Mouse (Mus musculus) lung, postnatal 0 days (tissue): Measurements from ENCODE around the gene Krt84. TPM values are rescaled to one million over a fixed set of nuclear protein-coding genes. Genes with fewer than 3 reads are reported as not detected.

Experiments
- ATAC-seq: fragments of 200-750 bp; cut with Nextera tagmentation; 2 replicates; pipeline ENCODE4 v1.8.0; 2017; ENCODE audit warnings: moderate library complexity
- DNase-seq: peaks from one replicate; pipeline ENCODE4 v3.0.0-alpha.2; 2016; ENCODE audit warnings: low spot score
- H3K27ac ChIP-seq: fragments of 300-500 bp; sonication (generic); 2 replicates; pipeline ENCODE4 v1.5.1; 2014; ENCODE audit warnings: antibody characterized with exemption, mild to moderate bottlenecking, low read length, mixed read lengths
- H3K27me3 ChIP-seq: fragments of 300-500 bp; sonication (generic); replicated peaks from 2 replicates; pipeline ENCODE4 v1.6.1; 2014; ENCODE audit warnings: low read length, mixed read lengths; ENCODE audit not compliant: insufficient read depth
- H3K36me3 ChIP-seq: fragments of 300-500 bp; sonication (generic); 2 replicates; pipeline ENCODE4 v1.6.1; 2014; ENCODE audit warnings: low read length, mixed read lengths; ENCODE audit not compliant: insufficient read depth
- H3K4me1 ChIP-seq: fragments of 300-500 bp; sonication (generic); 2 replicates; pipeline ENCODE4 v1.6.1; 2014; ENCODE audit warnings: antibody characterized with exemption, low read depth, low read length, mixed read lengths; ENCODE audit not compliant: insufficient read depth
- H3K4me2 ChIP-seq: fragments of 300-500 bp; sonication (generic); replicated peaks from 2 replicates; pipeline ENCODE4 v1.6.1; 2014; ENCODE audit warnings: low read depth, mild to moderate bottlenecking, low read length, moderate library complexity, mixed read lengths
- H3K4me3 ChIP-seq: fragments of 300-500 bp; sonication (generic); 2 replicates; pipeline ENCODE4 v1.5.1; 2014; ENCODE audit warnings: low read depth, low read length
- H3K9ac ChIP-seq: fragments of 300-500 bp; sonication (generic); replicated peaks from 2 replicates; pipeline ENCODE4 v1.6.1; 2014; ENCODE audit warnings: low read depth, mild to moderate bottlenecking
- H3K9me3 ChIP-seq: fragments of 300-500 bp; sonication (generic); 2 replicates; pipeline ENCODE4 v1.6.1; 2016; ENCODE audit warnings: low read length, mixed read lengths
- CTCF ChIP-seq: IDR thresholded peaks from 2 replicates; pipeline ENCODE4 v1.5.1; 2016; ENCODE audit warnings: antibody characterized with exemption, mild to moderate bottlenecking
- EP300 ChIP-seq: IDR thresholded peaks from 2 replicates; pipeline ENCODE4 v1.6.1; 2016; ENCODE audit warnings: antibody characterized with exemption, mild to moderate bottlenecking, control low read depth
- WGBS: fragments of 180-500 bp; shearing (Covaris S2); extraction: QIAGEN DNeasy Blood & Tissue Kit; methylation state at CpG from one replicate; pipeline ENCODE4 v1.1.7; 2014; 5-methylcytosine and 5-hydroxymethylcytosine counted together
- polyA plus RNA-seq: library from polyadenylated mRNA; unstranded; fragments of >200 nt; fragmentation: Nextera tagmentation; extraction: Ambion mirVana; gene quantifications from 2 replicates; pipeline ENCODE4 v1.2.1, GENCODE M21; 2015

Krt84 gene
- polyA plus RNA-seq, 1 experiment from 2014 or later: not detected

- H3K4me1 ChIP-seq: no peaks in the 10 kb centered on the region
- H3K9ac ChIP-seq: no peak overlapping the region
- H3K9me3 ChIP-seq: no peaks in the 10 kb centered on the region
- no peak overlapping the region for H3K4me3 ChIP-seq
- DNase-seq (peak; percentile 50), ATAC-seq (peak; percentile 56)
- no peak overlapping the region for H3K4me2 ChIP-seq
- no peaks in the 10 kb centered on the region for H3K27me3 ChIP-seq
- no peaks in the 10 kb centered on the region for H3K36me3 ChIP-seq
- WGBS: 52% methylated on average over 9 of the region's 9 CpGs
- H3K27ac ChIP-seq: no peak overlapping the region
- TF ChIP-seq CTCF (no peak), EP300 (no peak)
Measured at GRCm38 (mm10) chr15:101508247-101508646, 24.4 kb downstream of the Krt84 start.

- no peaks in the 10 kb centered on the region for H3K27me3 ChIP-seq
- H3K9ac ChIP-seq: no peak overlapping the region
- H3K27ac ChIP-seq: no peak overlapping the region
- DNase-seq (no peak), ATAC-seq (no peak)
- no peaks in the 10 kb centered on the region for H3K9me3 ChIP-seq
- WGBS: 44% methylated on average over 14 of the region's 14 CpGs
- H3K4me3 ChIP-seq: no peak overlapping the region
- H3K36me3 ChIP-seq: no peaks in the 10 kb centered on the region
- H3K4me2 ChIP-seq: no peak overlapping the region
- TF ChIP-seq CTCF (no peak), EP300 (no peak)
- no peaks in the 10 kb centered on the region for H3K4me1 ChIP-seq
Measured at GRCm38 (mm10) chr15:101506896-101507758, 25.5 kb downstream of the Krt84 start.

GRCm38 (mm10) chr15:101497181-101497580 lies 35.4 kb downstream of the Krt84 start:
- ATAC-seq (peak; percentile 17), DNase-seq (peak; percentile 71)
- H3K4me3 ChIP-seq: no peak overlapping the region
- H3K27me3 ChIP-seq: no peaks in the 10 kb centered on the region
- H3K9ac ChIP-seq: no peak overlapping the region
- TF ChIP-seq CTCF (peak; percentile 70), EP300 (no peak)
- peaks cover 3% of the 10 kb centered on the region; the same call in 1 of the 2 replicates for H3K4me1 ChIP-seq
- no peak overlapping the region for H3K4me2 ChIP-seq
- no peak overlapping the region for H3K27ac ChIP-seq
- 67% methylated on average over 2 of the region's 2 CpGs for WGBS
- no peaks in the 10 kb centered on the region for H3K36me3 ChIP-seq
- H3K9me3 ChIP-seq: no peaks in the 10 kb centered on the region

GRCm38 (mm10) chr15:101495266-101495665 lies 37.4 kb downstream of the Krt84 start:
- TF ChIP-seq CTCF: no peak
- Histone ChIP-seq H3K4me1 (peaks cover 3% of the 10 kb centered on the region; the same call in 1 of the 2 replicates), H3K9ac (no peak overlapping the region), H3K27ac (no peak overlapping the region), H3K4me3 (no peak overlapping the region), H3K9me3 (no peaks in the 10 kb centered on the region), H3K4me2 (no peak overlapping the region), H3K27me3 (no peaks in the 10 kb centered on the region), H3K36me3 (no peaks in the 10 kb centered on the region)
- 71% methylated on average over 8 of the region's 8 CpGs for WGBS
- no peak for ATAC-seq
- DNase-seq: no peak

DNA sequence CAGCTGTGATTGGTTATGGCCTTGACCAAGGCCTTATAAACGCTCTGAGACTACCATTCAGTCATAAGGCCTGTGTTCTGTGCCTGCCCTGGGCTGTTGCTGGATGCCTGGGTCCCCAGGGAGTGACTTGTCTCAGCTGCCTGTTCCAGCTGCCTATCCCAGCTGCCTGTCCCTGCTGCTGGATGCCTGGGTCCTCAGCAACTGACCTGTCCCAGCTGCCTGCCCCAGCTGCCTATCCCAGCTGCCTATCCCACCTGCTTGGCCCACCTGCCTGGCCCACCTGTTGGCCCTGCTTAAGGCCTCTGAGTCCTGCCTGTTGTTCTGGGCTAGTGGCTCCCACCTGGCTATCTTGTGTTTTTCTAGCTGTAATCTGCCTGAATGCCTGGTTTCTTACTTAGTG lies 38.4 kb downstream of the Krt84 start:
- 47% methylated on average over 1 of the region's 1 CpGs for WGBS
- no peak for TF ChIP-seq EP300
- TF ChIP-seq CTCF: no peak
- no peaks in the 10 kb centered on the region for H3K27me3 ChIP-seq
- ATAC-seq: no peak
- H3K27ac ChIP-seq: no peak overlapping the region
- H3K4me3 ChIP-seq: no peak overlapping the region
- DNase-seq: no peak
- H3K4me1 ChIP-seq: peaks cover 3% of the 10 kb centered on the region; the same call in 1 of the 2 replicates
- H3K9ac ChIP-seq: no peak overlapping the region
- no peaks in the 10 kb centered on the region for H3K9me3 ChIP-seq
- H3K4me2 ChIP-seq: no peak overlapping the region
- H3K36me3 ChIP-seq: no peaks in the 10 kb centered on the region

DNA sequence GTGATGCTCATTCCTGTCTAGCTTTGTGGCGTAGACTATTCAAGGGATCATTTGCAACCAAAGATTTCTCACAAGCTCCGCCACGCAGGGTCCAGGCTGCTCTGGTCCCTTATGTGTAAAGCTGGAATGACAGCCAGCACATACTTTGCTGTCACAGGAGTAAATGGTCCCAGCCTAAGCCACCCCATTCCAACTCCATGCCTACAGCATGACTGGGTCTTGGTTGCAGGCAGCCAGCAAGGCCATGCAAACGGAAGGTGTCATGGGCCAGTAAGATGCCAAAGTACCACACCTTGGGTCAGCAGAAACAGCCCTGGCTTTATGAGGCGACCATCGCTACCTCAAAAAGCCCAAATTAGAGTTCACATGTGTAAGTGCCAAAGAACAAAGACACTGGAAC lies 38.9 kb downstream of the Krt84 start:
- Histone ChIP-seq H3K9ac (no peak overlapping the region), H3K4me2 (no peak overlapping the region), H3K9me3 (no peaks in the 10 kb centered on the region), H3K27me3 (no peaks in the 10 kb centered on the region), H3K36me3 (no peaks in the 10 kb centered on the region), H3K27ac (no peak overlapping the region), H3K4me3 (no peak overlapping the region), H3K4me1 (peaks cover 3% of the 10 kb centered on the region; the same call in 1 of the 2 replicates)
- TF ChIP-seq EP300 (no peak), CTCF (no peak)
- 87% methylated on average over 6 of the region's 6 CpGs for WGBS
- DNase-seq (no peak), ATAC-seq (no peak)
